Mouse (Mus musculus) heart, adult 2 months (tissue): ENCODE measurements around the gene Gzmf.
"Not testable (repeated sequence)": the region's sequence is repeated elsewhere in the genome, so short reads cannot be mapped to it uniquely, and the experiment has no call there.

Source experiments
- CTCF ChIP-seq: fragments of 200-600 bp; IDR thresholded peaks from 2 replicates; pipeline ENCODE4 v1.8.1; 2022; ENCODE audit warnings: antibody characterized with exemption, mild to moderate bottlenecking, moderate library complexity
- EP300 ChIP-seq: fragments of 200-500 bp; IDR thresholded peaks from 2 replicates; pipeline ENCODE4 v1.6.1; 2011; ENCODE audit warnings: low read depth, low read length, control low read depth; ENCODE audit not compliant: insufficient read depth
- POLR2A ChIP-seq: fragments of 200-500 bp; IDR thresholded peaks from 2 replicates; pipeline ENCODE4 v1.6.1; 2011; ENCODE audit warnings: mild to moderate bottlenecking, low read depth, low read length, control low read depth; ENCODE audit not compliant: insufficient read depth

DNA sequence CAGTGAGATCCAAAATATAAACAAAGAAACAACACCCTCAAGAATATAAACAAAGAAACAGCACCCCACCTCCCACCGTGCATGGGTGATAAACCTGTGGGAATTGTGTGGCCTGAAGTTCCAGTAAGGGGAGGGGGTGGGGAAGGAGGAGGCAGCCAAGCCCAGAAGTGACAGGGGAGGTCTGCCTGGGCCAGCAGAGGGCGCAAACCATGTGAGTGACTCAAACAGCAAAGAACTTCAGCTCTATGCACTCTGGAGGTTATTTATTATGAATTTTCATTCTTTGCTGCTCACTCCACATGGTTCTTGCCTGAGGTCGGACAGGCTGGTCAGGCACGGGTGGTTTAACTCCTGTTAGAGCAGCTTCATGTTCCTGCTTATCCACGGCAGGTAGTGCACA, 6.2 kb downstream of the Gzmf start:
- TF ChIP-seq CTCF: peak; percentile 42
- TF ChIP-seq POLR2A, EP300: not testable (repeated sequence)
